Mouse (Mus musculus): ENCODE results near the gene Gfod1. TPM values are rescaled to one million over a fixed set of nuclear protein-coding genes. Genes with fewer than 3 reads are reported as not detected.

Gene Gfod1
- total RNA-seq, 1 experiment from 2014 or later, result 9.0 TPM

DNA sequence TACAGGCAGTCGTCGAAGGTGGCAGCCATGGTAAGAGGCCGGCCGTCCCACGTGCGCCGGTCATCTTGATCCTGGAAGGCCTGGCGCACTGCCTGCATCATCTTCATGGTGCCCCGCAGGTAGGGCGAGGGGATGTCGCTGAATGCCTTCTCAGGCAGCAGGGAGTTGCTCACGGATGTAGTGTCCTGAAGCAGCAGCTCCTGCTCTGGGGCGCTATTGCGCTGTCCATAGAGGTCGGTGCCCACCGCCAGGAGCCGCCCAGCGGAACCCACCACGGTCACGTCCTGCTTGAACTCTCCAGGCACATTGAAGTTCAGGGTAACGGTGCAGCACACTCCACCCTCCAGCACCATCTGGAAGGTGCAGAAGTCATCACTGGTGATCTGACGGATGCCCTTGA is 103.5 kb downstream of the Gfod1 start:
- DNase-seq, result no peak

DNA sequence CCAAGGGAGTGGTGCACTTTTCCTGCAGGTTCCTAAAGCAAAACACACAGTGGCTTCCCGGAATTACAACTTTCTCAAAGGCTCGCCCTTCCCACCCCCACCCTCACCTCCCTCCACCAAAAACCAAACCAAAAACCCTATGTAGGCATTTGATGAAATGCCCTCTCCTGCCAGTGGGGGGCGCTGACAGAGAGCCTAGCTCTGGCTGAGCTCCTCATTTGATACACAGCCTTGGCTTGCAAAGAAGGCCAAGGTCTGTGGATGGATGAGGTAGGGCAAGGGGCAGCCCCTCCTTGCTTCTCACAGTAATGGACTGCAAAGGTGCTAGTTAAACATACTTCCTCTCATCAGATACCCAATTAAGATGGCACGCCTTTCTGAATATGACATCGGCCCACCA is 104.2 kb downstream of the Gfod1 start:
- peak; percentile 74 for DNase-seq

DNA sequence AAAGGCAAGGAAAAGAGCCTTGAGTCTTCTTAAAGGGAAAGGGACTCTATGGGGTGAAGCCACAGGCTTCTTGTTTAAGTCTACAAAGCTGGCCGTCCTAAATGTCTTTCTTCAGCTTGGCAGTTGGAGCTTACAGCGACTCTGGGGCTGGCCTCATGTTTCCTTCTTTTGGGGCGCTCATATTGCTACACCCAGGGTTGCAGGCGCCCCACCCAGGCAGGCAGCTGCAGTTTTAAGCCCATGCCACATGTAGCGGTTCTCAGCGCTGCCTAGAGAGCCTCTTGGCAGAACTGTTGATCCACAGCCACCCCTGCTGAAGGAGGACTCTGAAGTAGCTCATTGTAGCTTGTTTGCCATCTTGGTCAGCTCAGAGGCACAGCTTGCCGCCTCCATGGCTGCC is 104.7 kb downstream of the Gfod1 start:
- DNase-seq, result no peak

DNA sequence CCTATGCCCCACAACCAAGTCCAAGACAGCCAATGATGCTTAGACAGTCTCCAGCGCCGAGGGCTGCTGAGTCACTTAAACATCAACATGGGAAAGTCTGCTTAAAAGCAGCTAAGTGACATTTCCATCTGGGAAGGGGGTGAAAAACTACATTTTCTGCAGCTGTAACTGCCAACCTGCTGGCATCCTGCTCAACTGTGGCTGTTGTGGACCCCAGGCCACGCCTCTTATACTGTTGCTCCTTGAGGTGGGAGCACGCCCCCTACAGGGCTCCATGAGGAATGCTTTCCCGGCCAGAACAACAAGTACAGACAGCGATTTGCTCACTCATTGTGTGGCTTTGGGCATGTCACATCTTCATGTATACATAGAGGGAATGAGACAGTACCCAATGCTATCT is 106.8 kb downstream of the Gfod1 start:
- no peak for DNase-seq

DNA sequence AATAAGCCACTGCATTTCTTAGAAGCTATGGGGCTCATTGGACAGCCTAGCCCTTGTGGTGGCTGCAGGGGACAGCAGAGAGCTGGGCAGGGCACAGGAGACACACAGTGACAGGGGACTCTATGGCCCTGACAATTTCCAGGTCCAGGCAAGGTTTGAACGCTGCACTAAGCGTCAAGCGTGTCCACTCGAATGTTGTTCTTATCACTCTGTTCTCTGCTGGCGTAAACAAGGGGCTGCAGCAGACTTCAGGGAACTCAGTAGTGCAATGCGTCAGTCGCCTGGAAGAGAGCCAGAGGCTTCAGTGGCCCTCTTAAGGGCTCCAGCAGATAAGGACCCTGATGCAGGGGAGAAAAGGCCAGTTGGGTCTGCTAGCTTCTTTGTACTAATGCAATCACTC is 108.0 kb downstream of the Gfod1 start:
- no peak for DNase-seq

DNA sequence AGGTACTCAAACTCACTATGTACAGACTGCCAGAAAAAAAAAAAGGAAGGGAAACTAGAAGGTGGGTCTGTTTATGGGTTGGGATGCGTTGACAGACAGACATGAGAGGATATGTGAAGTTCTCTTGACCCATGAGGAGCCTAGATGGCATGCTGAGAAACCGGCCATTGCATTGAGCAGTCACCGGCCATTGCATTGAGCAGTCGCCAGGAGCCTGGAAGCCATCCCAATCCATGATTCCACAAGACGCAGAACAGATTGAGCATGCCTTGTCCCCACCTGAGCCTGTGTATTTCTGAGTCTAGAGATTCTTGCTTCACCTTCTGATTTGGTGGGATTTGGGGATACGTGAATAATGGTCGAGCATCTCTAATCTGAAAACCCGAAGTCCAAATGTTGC is 110.0 kb downstream of the Gfod1 start:
- no peak for DNase-seq

DNA sequence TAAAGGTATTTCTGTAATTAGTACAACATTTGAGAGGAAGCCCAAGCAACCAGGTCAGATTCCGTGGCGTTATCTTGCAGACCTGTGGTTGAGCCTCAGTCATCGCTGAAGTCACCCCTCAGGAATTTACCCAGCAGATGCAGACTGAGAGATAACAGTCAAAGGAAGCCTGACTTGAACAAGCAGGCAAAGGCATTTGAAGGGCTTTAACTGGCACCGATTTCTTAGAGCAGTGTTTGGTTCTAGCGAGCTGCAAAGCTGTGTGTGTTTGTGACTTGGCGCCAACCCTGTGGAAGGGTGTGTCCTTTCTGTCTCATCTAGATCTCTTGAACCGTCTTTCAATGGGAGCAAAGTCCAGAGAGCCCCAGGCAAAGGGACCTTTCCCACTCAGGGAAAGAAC is 110.7 kb downstream of the Gfod1 start:
- no peak for DNase-seq

DNA sequence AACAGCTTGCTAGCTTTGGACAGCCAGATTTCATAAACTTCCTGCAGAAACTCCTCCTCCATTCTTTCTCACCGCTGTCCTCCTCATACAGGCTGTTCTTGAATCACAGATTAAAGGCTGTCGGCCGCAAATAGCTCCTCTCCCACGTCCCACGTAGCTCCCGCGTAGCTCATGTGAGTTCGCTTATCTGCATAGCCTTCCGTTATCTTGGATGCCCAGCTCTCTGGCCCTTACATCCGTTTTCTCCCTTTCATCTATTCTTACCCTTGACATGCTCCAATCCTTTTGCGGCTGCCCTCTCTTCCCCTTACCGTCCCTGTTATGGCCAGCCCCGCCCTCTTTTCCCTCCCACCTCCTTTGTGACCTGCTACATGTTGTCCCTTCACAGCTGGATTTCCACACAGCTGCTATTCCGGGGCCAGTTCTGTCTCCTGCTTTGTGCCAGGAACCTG is 112.2 kb downstream of the Gfod1 start:
- DNase-seq, result no peak

DNA sequence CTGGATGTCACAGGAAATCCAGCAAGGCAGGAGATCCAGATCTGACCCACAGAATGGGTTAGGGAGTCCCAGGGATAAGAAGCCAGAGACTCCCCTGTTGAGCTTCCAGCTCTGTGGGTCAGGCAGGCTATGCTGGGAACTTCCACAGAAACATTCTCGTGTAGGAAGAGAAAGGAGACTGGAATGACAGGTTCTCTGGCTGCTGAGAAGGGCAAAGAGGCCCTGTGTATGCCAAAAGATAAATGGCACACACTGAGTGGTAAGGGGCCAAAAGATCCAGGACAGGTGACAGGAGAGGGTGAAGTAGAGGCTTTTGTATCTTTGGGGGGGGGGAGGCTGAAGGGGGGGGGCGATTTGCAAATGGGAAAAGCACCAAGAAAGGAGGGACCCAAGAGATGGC is 112.7 kb downstream of the Gfod1 start:
- no peak for DNase-seq

DNA sequence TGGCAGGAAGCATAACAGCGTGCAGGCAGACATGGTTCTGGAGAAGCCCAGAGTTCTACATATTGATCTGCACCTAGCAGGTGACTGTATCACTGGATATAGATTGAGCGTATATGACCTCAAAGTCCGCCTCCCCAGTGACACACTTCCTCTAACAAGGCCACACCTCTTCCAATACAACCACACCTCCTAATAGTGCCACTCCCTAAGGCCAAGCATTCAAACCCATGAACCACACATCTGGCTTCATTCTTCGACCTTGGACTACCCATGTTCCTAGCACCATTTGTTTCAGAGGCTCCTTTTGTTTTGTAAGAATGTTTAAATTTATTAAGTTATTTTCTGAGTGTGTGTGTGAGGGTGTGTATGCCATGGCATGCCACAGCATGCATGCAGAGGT is 116.2 kb downstream of the Gfod1 start:
- DNase-seq, result no peak

DNA sequence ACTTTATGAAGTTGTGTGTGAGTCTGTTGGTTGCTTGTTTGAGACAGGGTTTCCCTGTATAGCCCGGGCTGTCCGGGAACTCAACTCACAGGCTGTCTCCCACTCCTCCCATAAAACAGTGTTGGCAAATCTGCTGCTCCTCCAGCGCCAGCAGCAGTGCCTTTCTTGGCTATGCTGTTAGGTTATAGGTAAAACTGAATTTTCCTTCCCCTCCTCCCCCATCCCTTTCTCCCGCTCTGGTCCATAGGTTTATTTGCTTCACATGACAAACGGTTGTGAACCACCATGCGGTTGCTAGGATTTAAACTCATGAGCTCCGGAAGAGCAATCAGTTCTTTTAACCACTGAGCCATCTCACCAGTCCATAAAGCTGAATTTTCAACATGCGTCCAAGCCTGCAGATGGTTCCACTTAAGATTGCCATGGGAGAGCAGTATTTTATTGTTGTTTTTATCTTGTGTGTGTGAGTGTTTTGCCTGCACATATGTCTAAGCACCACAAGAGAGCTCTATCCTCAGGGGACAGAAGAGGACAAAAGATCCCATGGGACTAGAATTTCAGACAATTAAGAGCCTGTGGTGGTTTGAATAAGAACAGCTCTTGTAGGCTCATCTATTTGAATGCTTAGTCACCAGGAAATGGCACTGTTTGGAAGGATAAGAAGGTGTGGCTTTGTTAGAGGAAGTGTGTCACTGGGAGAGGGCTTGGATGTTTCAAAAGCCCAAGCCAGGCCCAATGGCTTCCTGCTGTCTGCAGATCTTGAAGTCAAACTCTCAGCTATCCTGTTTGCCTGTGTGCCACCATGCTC is 120.5 kb downstream of the Gfod1 start:
- no peak for DNase-seq

DNA sequence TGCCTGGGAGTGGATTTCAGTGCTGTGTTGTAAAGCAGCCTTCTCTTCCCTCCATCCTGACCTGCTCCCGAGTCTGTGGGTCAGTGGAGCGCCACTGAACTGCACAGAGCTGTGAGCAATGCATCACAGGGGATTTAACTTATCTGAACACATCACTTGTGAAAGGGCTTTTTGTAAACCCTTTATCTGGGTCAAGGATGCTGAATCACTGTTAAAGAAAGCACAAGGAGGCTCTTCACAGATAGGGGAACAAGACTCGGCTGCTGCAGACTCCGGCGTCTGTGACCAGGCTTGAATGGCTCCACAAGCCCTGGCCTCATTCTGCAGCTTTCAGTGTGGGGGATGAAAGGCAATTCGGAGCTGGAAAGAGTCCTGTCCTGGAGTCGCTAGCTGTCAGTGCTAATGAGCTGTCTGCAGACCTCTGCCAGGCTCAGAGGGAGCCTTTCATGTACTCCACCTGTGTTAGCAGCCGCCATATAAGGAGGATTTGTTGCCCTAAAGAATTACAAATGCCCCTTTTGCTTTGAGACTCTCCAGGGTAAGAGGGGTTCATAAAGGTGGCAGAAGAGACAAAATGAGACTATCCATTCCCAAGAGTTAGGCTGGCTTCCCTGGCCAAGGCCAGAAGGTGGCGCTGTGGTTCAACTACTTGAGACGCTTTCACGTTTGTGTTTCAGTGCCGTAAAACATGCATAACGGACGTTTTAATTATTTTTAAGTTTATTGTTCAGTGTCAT is 121.3 kb downstream of the Gfod1 start:
- DNase-seq, result peak; percentile 89

DNA sequence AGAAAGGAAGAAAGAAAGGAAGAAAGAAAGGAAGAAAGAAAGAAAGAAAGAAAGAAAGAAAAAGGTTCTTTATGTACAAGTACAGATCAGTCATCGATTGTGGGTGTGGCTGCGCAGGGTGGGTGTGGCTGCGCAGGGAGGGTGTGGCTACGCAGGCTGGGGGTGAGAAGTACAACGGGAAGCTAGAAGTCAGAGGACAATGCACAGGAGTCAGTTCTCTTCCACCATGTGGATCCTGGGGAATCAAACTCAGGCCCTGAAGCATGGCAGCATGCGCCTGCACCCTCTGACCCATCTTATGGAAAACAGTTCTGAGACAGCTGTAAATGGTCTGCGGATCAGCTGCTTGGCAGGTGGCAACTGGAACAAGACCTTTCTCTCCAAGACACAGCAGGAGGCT is 122.9 kb downstream of the Gfod1 start:
- no peak for DNase-seq

DNA sequence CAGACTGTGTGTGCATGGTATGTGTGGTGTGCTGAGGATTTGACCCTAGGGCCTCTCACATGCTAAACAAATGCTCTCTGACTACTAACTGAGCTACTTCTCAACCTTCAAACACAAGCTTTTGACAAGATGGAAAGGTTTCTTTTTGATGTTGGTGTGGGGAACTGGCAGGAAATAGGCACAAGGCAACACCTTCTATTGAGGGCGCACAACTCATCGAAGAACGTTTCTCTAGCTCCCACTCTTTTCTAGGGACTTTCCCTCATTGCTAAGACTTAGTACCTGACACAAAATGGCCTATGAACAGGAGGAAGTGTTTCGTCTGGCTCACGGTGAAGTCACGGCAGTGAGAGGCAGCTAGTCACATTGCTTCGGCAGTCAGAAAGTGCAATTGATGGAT is 126.7 kb downstream of the Gfod1 start:
- DNase-seq, result no peak

DNA sequence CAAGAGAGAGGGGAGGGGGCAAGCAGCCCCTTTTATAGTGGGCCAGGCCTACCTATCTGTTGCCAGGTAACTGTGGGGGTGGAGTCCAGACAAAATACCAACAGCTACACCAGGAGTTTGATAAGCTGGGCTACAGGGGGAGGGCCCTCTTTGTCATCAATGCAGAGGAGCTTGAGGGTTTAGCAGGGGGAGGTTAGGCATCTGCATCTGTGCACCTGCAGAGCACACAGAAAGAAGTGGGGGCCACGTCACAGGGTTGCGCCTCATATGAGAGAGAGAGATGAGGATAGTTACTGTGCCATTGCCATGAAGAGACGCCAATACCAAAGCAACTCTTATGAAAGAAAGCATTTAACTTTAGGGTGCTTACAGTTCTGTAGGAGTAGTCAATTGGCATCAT is 127.3 kb downstream of the Gfod1 start:
- DNase-seq, result no peak

DNA sequence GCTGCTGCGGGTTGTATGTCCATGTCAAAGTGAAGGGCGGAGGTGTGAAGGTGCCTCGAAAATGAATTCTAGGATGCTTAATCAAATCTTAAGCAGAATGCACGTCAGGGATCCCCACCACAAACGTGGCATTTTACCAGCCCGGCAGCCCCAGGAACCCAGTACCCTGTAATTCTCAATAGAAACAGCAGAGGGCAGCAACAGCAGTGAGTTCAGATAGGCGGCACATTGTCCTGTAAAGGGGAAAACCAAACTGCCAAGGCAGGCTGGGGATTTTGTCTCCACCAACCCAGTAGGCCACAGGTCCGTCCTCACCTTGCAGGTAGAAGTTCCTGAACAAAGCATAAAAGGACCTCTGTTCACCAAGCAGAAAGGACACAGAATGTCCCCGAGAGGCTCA is 130.7 kb downstream of the Gfod1 start:
- DNase-seq, result peak; percentile 64

DNA sequence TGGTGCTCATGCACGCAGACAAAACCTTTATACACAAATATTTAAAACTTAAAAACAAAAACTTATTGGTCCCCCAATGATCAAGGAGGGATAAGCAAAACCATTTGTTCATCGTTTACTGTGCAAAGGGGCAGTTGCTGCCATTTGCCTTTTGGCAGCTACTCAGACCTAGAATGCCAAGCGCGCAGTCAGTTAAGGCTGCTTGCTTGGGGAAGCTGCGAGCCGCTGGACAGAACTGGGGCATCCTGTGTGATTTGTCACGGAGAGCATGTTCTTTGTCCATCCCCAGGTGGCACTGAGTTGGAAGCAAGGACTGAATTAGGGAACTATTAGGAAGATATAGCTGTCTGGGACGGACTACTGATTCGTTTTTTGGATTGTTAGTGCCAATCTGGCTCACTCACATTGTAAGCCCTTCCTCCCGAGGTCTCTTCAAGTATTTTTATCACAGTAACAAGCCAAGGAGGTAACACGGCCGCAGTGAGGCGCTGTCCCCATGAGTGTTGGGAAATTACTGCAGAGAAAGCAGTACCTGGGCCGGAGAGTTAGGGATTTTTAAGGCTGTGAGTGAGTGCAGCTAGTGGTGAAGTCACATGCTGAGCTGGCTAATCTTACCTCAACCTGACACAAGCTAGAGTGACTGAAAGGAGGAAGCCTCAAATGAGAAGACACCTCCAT is 131.8 kb downstream of the Gfod1 start:
- peak; percentile 51 for DNase-seq

DNA sequence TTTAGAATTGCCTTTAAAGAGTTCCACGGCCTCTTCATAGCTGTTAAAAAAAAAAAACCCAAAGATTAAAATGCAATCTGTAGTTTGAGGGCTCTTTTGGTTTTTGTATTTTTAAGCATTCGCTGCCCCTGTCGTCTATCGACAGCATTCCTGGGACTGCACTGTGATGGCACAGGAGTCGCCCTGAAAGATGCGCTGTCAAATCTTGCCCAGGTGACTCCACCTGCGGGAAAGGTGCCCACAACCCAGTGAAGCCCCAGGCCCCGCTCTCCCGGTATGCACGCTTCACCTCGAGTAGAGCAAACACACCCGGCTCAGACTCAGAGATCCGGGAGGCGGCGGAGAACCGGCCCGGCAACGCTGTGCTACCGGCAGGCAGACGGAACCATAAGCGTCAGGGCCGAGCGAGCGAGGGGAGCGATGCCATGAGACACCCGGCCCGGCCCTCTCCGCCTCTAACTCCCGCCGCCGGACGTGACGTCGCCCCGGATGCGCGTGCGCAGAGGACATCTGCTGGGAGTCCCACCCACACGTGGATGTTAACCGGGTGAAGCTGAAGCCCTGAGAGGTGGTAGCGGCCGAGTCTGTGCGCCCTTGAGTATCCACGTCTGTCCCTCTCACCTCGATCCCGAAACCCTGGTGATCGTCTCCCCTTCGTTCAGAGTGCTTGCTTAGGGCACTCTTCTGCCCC is 132.8 kb downstream of the Gfod1 start, which contains the start of gene Tbc1d7:
Gene Tbc1d7, minus strand, starts transcription at position 482 of the 691 bp plus-strand sequence.
- peak; percentile 100 for DNase-seq

DNA sequence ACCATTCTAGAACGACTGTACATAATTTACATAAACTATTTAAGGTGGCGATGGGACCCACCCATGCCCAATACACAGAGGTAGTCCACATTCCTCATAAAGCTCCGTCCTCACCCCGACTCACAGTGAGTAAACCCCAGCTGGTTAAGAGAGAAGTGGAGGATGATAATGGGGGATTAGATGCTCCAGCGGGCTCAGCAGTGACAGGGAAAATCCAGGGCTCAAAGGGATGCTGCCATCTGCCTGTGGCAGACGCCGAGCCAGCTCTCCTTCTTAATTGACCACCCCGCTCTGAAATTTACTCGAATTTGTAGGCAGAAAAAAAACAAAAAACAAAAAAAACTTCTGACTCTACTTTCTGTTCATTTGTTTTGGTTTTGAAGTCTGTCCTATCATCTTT is 136.3 kb downstream of the Gfod1 start:
- DNase-seq, result no peak

DNA sequence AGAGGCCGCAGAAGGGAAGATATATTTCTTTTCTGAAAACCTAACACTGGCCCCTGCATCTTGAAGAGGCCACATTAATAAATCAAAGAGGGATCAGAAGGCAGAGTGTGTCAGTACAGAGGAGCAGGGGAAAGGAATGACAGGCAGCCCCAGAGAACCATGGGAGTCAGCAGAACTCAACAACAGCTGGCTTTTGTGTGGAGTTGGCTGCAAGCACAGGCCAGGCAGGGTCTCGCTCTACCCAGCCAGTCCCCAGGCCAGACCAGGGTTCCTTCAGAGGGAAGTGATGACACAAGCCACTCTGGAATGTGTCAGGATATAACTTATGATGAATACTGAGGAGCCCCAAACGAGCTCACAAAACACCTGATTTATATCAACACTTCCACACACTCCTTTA is 144.5 kb downstream of the Gfod1 start:
- no peak for DNase-seq

DNA sequence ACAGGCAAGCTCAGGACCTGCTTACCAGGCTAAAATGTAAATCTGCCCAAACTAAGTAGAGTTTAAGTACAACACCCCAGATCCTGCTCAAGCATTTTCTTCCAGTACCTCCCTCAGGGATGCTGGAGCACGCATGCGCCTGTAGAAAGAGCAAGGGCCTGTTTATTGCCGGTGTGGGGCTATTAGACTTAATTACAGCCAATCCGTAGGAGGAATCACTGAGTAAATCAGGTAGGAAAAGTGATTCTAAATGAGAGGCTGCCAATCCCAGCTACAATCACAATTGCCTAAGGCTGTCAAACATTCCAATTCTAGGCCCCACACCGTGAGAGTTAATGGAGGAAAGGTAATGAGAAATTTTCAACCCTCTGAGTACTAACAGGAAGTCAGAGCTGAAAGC is 145.7 kb downstream of the Gfod1 start:
- no peak for DNase-seq

DNA sequence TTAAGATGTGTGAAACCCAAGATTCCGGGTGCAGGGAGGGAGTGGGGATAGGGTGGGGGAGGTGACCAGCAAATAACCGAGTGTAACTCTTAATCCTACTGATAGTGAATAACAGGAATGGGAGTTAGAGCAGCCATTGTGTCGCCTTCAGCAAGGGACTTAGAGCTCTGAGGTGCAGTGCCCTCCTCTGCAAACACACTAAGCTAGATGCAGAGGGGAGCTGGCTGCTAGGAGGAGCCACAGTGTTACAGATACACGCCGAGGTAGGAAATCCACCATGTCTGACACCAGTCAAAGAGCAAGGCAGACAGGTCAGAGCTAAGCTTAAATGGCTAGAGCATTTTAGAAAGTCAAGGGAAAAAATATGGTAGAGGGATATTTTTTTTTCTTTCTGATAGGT is 146.6 kb downstream of the Gfod1 start:
- no peak for DNase-seq

Data from adrenal gland, postnatal 25 days (tissue).